Mouse (Mus musculus): ENCODE measurements around the gene Emilin1. TPM values are rescaled to one million over a fixed set of nuclear protein-coding genes. Genes with fewer than 3 reads are reported as not detected.

Gene Emilin1
- total RNA-seq (2014; rRNA removed) (8.1 and 9.3 TPM in 2 replicates), polyA plus RNA-seq (2015; fragmentation: Nextera tagmentation; extraction: Ambion mirVana) (10.3 and 10.5 TPM in 2 replicates)

GRCm38 (mm10) chr5:30913060-30913841 lies at the start of gene Emilin1:
Gene Emilin1 (plus strand): TSS chr5:30913402.
- Histone ChIP-seq H3K4me3 (ENCODE audit: low read length) (no peak within 1 kb of the TSS), H3K9ac (replicated peaks; ENCODE audit: low read length) (no peak within 1 kb of the TSS), H3K4me2 (ENCODE audit: low read depth, low read length) (peak within 1 kb of the TSS; percentile 19), H3K4me1 (ENCODE audit: insufficient read depth, low read length) (peaks cover 3% of the 10 kb centered on the region), H3K27me3 (ENCODE audit: insufficient read depth, low read length) (no peaks in the 10 kb centered on the region), H3K27ac (peak within 1 kb of the TSS; percentile 27), H3K36me3 (ENCODE audit: insufficient read depth, low read length) (no peaks in the 10 kb centered on the region), H3K9me3 (ENCODE audit: low read length) (no peaks in the 10 kb centered on the region)
- peak; percentile 62 for DNase-seq (ENCODE audit: low spot score)
- peak; percentile 22 for ATAC-seq
- no peak for TF ChIP-seq CTCF (IDR thresholded peaks at IDR 0.05; ENCODE audit: low read depth)
- 29% methylated on average over 13 of the region's 13 CpGs for WGBS

GRCm38 (mm10) chr5:30863852-30864251 lies 49.4 kb upstream of the Emilin1 start:
- DNase-seq (ENCODE audit: low spot score), result no peak
- H3K36me3 ChIP-seq (ENCODE audit: insufficient read depth, low read length), result peaks cover 18% of the 10 kb centered on the region
- H3K27me3 ChIP-seq (ENCODE audit: insufficient read depth, low read length), result no peaks in the 10 kb centered on the region
- H3K9me3 ChIP-seq (ENCODE audit: low read length), result no peaks in the 10 kb centered on the region
- H3K27ac ChIP-seq, result no peak overlapping the region
- no peak overlapping the region for H3K4me2 ChIP-seq (ENCODE audit: low read depth, low read length)
- H3K4me1 ChIP-seq (ENCODE audit: insufficient read depth, low read length), result no peaks in the 10 kb centered on the region
- H3K4me3 ChIP-seq (ENCODE audit: low read length), result no peak overlapping the region
- peak; percentile 34 for TF ChIP-seq CTCF (IDR thresholded peaks at IDR 0.05; ENCODE audit: low read depth)
- 39% methylated on average over 4 of the region's 4 CpGs for WGBS
- peak; percentile 55; the same call in 1 of the 2 replicates for ATAC-seq
- no peak overlapping the region for H3K9ac ChIP-seq (replicated peaks; ENCODE audit: low read length)

DNA sequence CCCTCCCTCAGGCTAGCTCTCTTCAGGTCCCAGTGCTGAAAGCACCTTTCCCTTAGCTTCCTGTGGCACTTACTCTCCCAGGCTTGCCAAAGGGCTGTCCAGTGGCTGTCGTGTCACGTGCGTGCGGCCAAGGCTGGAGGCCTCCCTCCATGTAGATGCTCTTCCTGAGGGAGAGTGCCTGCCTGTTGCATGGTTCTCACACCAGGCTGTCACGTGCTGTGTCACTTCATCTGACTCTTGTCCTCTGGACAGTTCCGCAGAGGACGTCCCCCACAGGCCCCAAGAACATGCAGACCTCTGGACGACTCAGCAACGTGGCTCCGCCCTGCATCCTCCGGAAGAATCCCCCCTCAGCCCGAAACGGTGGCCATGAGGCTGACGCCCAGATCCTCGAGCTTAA lies 48.9 kb upstream of the Emilin1 start:
- Histone ChIP-seq H3K27me3 (ENCODE audit: insufficient read depth, low read length) (no peaks in the 10 kb centered on the region), H3K4me3 (ENCODE audit: low read length) (no peak overlapping the region), H3K9ac (replicated peaks; ENCODE audit: low read length) (no peak overlapping the region), H3K9me3 (ENCODE audit: low read length) (no peaks in the 10 kb centered on the region), H3K36me3 (ENCODE audit: insufficient read depth, low read length) (peaks cover 18% of the 10 kb centered on the region), H3K27ac (no peak overlapping the region), H3K4me2 (ENCODE audit: low read depth, low read length) (no peak overlapping the region), H3K4me1 (ENCODE audit: insufficient read depth, low read length) (no peaks in the 10 kb centered on the region)
- ATAC-seq, result peak; percentile 4; the same call in 1 of the 2 replicates
- WGBS, result 45% methylated on average over 15 of the region's 15 CpGs
- no peak for DNase-seq (ENCODE audit: low spot score)
- no peak for TF ChIP-seq CTCF (IDR thresholded peaks at IDR 0.05; ENCODE audit: low read depth)

GRCm38 (mm10) chr5:30866871-30867270 lies 46.3 kb upstream of the Emilin1 start:
- no peak overlapping the region for H3K9ac ChIP-seq (replicated peaks; ENCODE audit: low read length)
- H3K4me3 ChIP-seq (ENCODE audit: low read length), result no peak overlapping the region
- DNase-seq (ENCODE audit: low spot score), result no peak
- H3K27me3 ChIP-seq (ENCODE audit: insufficient read depth, low read length), result no peaks in the 10 kb centered on the region
- no peak for ATAC-seq
- no peak overlapping the region for H3K4me2 ChIP-seq (ENCODE audit: low read depth, low read length)
- H3K9me3 ChIP-seq (ENCODE audit: low read length), result no peaks in the 10 kb centered on the region
- 94% methylated on average over 3 of the region's 3 CpGs for WGBS
- peaks cover 28% of the 10 kb centered on the region for H3K36me3 ChIP-seq (ENCODE audit: insufficient read depth, low read length)
- TF ChIP-seq CTCF (IDR thresholded peaks at IDR 0.05; ENCODE audit: low read depth), result no peak
- H3K27ac ChIP-seq, result no peak overlapping the region
- 0 out of 2 replicates have a peak, but pooled peaks cover 5% of the 10 kb centered on the region for H3K4me1 ChIP-seq (ENCODE audit: insufficient read depth, low read length)

DNA sequence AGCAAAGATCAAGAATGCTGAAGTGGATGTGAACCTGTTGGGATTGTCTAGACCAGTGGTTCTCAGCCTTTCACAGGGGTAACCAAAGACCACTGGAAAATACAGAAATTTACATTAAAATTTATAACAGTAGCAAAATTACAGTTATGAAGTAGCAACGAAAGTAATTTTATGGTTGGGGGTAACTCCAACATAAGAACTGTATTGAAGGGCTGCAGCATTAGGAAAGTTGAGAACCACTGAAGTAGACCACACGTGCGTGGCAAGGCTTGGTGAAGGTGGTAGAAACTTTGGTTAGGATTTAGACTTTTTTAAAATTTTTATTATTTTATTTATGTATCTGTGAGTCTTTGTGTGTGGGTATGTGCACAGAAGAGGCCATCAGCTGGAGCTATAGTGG lies 45.5 kb upstream of the Emilin1 start, which contains the start of gene Tmem214:
Tmem214 (plus strand) TSS at position 301 of the 400 bp plus-strand sequence.
- Histone ChIP-seq H3K4me3 (ENCODE audit: low read length) (no peak within 1 kb of the TSS), H3K27me3 (ENCODE audit: insufficient read depth, low read length) (no peaks in the 10 kb centered on the region), H3K27ac (no peak within 1 kb of the TSS), H3K9ac (replicated peaks; ENCODE audit: low read length) (no peak within 1 kb of the TSS; the same call in 1 of the 2 replicates), H3K36me3 (ENCODE audit: insufficient read depth, low read length) (peaks cover 34% of the 10 kb centered on the region), H3K4me2 (ENCODE audit: low read depth, low read length) (peak within 1 kb of the TSS; percentile 82; the same call in 1 of the 2 replicates), H3K9me3 (ENCODE audit: low read length) (no peaks in the 10 kb centered on the region), H3K4me1 (ENCODE audit: insufficient read depth, low read length) (0 out of 2 replicates have a peak, but pooled peaks cover 5% of the 10 kb centered on the region)
- DNase-seq (ENCODE audit: low spot score), result no peak
- no peak for TF ChIP-seq CTCF (IDR thresholded peaks at IDR 0.05; ENCODE audit: low read depth)
- no peak for ATAC-seq
- 95% methylated on average over 3 of the region's 3 CpGs for WGBS

DNA sequence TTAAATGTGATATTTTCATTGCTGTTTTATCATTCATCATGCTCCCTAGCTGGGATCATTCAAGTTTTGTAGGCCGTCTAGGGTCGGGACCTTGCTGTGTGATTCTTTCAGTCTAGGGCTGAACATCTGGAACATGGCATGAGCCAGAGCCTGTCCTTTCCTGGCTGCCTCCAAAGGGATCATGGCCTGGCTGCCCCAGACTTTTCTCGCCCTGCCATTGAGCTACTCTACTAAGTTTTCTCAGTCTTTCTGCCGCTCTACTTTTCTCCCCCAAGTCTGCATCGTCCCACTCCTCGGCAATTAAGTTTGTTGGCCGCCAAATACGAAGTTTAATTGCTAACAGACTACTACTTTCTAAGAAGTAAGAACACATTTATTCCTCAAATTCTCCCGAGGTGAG lies 44.2 kb upstream of the Emilin1 start:
- H3K27ac ChIP-seq, result peak overlapping the region; percentile 78; the same call in 1 of the 2 replicates

More for the DNA sequence above, 44.2 kb upstream of the Emilin1 start:
- Histone ChIP-seq H3K27me3 (ENCODE audit: insufficient read depth, low read length) (no peaks in the 10 kb centered on the region), H3K4me3 (ENCODE audit: low read length) (peak overlapping the region; percentile 87), H3K4me1 (ENCODE audit: insufficient read depth, low read length) (0 out of 2 replicates have a peak, but pooled peaks cover 5% of the 10 kb centered on the region), H3K4me2 (ENCODE audit: low read depth, low read length) (peak overlapping the region; percentile 82), H3K9ac (replicated peaks; ENCODE audit: low read length) (peak overlapping the region; percentile 91), H3K36me3 (ENCODE audit: insufficient read depth, low read length) (peaks cover 38% of the 10 kb centered on the region), H3K9me3 (ENCODE audit: low read length) (no peaks in the 10 kb centered on the region)
- peak; percentile 10; the same call in 1 of the 2 replicates for ATAC-seq
- TF ChIP-seq CTCF (IDR thresholded peaks at IDR 0.05; ENCODE audit: low read depth), result no peak
- 17% methylated on average over 9 of the region's 9 CpGs for WGBS
- no peak for DNase-seq (ENCODE audit: low spot score)
